Mouse (Mus musculus) induced T-regulatory cell, adult 2 months (primary cell): Measurements from ENCODE around the gene Tas2r110.

Experiments
- DNase-seq: peaks from one replicate; pipeline ENCODE4 v3.0.0-alpha.2; 2012; ENCODE audit warnings: low read depth

The Tas2r110 gene

DNA sequence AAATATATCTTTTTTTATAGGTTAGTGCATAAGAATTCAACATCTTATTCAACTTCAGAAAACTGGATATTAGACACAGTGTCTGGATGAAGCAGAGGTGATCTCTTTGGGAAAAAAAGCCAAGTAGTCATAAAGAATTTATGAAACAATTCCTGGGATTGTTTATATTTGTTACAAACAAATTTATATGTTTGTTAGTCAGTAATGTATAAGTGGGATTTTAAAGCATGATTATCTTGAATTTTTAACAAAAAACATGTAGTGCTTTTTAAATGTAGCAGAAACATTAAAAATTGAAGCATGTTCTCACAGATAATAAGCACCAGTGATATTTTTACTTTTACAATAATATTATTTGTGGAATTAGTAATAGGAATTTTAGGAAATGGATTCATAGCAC lies at the start of gene Tas2r110:
Tas2r110 (plus strand) TSS at position 301 of the 400 bp plus-strand sequence.
- no peak for DNase-seq

DNA sequence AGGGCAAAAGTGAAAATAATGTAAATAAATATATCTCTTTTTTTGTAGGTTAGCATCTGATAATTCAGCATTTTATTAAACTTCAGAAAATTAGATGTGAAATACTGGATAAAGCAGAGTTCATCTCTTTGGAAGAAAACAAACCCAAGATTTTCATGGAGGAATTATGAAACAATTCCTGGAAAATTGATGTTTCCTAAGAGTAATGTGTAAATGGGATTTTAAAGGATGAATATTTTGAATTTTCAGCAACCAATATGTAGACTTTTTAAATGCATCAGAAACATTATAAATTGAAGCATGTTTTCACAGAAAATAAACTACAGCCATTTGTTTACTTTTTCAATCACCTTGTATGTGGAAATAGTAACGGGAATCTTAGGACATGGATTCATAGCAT lies 21.0 kb upstream of the Tas2r110 start, which contains the start of gene Tas2r123:
Tas2r123 (plus strand) TSS at position 301 of the 400 bp plus-strand sequence.
- no peak for DNase-seq

DNA sequence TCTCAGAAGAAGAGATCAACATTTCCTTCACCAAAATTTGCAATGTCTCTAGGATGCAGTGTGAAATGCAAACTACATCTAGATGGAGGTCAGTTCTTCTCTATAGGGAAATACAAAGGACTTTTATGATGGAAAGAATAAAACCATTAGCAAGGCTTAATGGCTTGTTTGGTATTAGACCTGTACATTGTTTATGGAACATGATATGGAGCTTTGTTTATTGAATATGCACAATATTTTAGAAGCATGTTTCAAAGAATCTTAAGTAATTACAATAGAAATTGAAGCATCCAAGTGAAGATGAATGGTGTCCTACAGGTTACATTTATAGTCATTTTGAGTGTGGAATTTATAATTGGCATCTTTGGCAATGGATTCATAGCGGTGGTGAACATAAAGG lies 12.7 kb upstream of the Tas2r110 start, which contains the start of gene Tas2r116:
Tas2r116 (plus strand) TSS at position 301 of the 400 bp plus-strand sequence.
- DNase-seq, result no peak

DNA sequence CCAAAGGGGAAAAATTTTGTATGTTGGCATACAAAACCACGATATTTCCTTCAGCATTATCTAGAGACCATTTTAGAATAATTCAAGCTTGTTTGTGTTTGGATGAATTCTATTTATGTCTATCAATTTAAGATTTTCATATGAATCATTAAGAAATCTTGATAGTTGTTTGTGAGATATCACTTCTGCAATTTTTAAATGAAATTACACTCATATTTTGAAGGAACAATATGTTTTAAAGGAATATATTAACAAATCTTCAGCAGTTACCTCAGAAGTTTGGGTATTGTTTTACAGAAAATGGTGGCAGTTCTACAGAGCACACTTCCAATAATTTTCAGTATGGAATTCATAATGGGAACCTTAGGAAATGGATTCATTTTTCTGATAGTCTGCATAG lies 24.9 kb downstream of the Tas2r110 start, which contains the start of gene Tas2r113:
Tas2r113 (plus strand) TSS at position 301 of the 400 bp plus-strand sequence.
- no peak for DNase-seq

DNA sequence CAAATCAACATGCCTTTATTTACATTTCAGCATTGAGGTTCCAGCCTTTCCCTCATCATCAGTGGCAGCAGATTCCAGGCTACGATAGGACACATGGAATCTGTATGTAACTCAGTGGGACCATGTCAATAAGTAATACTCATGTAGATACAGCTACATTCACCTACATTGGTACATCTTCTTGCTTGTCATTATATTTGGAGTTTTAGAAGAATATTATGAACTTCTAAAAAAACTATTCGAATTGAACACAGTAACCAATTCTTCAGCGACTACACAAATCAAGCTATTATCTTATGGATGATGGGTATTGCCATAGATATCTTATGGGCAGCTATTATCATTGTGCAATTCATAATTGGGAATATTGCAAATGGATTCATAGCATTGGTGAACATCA lies 41.5 kb downstream of the Tas2r110 start, which contains the start of gene Tas2r125:
Tas2r125 (plus strand) TSS at position 301 of the 400 bp plus-strand sequence.
- DNase-seq, result no peak
